Mouse (Mus musculus): ENCODE measurements around the gene Zbtb38. TPM values are rescaled to one million over a fixed set of nuclear protein-coding genes. Genes with fewer than 3 reads are reported as not detected.
A peak's percentile ranks its signal among the peaks of the same experiment; 100 is the strongest.

Zbtb38 gene
- polyA plus RNA-seq, 1 experiment from 2014 or later, result 15.3 TPM

GRCm38 (mm10) chr9:96732644-96733424 is 19.8 kb downstream of the Zbtb38 start:
- 49% methylated on average over 17 of the region's 17 CpGs for WGBS
- no peak overlapping the region for H3K4me3 ChIP-seq (ENCODE audit: low read depth, low read length)
- H3K36me3 ChIP-seq (ENCODE audit: control insufficient read depth, insufficient read depth, low read length), result no peaks in the 10 kb centered on the region
- H3K9me3 ChIP-seq (ENCODE audit: control insufficient read depth, low read length), result no peaks in the 10 kb centered on the region
- H3K27me3 ChIP-seq (ENCODE audit: control insufficient read depth, insufficient read depth, low read length), result no peaks in the 10 kb centered on the region
- no peak for TF ChIP-seq EP300 (optimal IDR thresholded peaks at IDR 0.05)
- no peak for TF ChIP-seq CTCF (IDR thresholded peaks at IDR 0.05; ENCODE audit: low read depth)
- H3K9ac ChIP-seq (ENCODE audit: low read length), result 0 out of 2 replicates have a peak overlapping the region, but pooled peaks have one; percentile 31
- peaks cover 3% of the 10 kb centered on the region for H3K4me1 ChIP-seq (replicated peaks; ENCODE audit: control insufficient read depth, insufficient read depth)
- no peak for DNase-seq (ENCODE audit: low spot score)
- H3K4me2 ChIP-seq (replicated peaks; ENCODE audit: low read depth), result peak overlapping the region; percentile 20; the same call in 1 of the 2 replicates
- H3K27ac ChIP-seq (replicated peaks), result no peak overlapping the region
- ATAC-seq (ENCODE audit: low FRiP score, low TSS enrichment), result no peak

GRCm38 (mm10) chr9:96731961-96732511 is 20.6 kb downstream of the Zbtb38 start:
- ATAC-seq (ENCODE audit: low FRiP score, low TSS enrichment) (no peak), DNase-seq (ENCODE audit: low spot score) (no peak)
- 0 out of 2 replicates have a peak overlapping the region, but pooled peaks have one; percentile 5 for H3K4me2 ChIP-seq (replicated peaks; ENCODE audit: low read depth)
- WGBS, result 46% methylated on average over 14 of the region's 14 CpGs
- H3K36me3 ChIP-seq (ENCODE audit: control insufficient read depth, insufficient read depth, low read length), result no peaks in the 10 kb centered on the region
- no peaks in the 10 kb centered on the region for H3K9me3 ChIP-seq (ENCODE audit: control insufficient read depth, low read length)
- TF ChIP-seq CTCF (IDR thresholded peaks at IDR 0.05; ENCODE audit: low read depth) (no peak), EP300 (optimal IDR thresholded peaks at IDR 0.05) (no peak)
- H3K27me3 ChIP-seq (ENCODE audit: control insufficient read depth, insufficient read depth, low read length), result no peaks in the 10 kb centered on the region
- peaks cover 6% of the 10 kb centered on the region for H3K4me1 ChIP-seq (replicated peaks; ENCODE audit: control insufficient read depth, insufficient read depth)
- 0 out of 2 replicates have a peak overlapping the region, but pooled peaks have one; percentile 24 for H3K27ac ChIP-seq (replicated peaks)
- H3K9ac ChIP-seq (ENCODE audit: low read length), result no peak overlapping the region
- H3K4me3 ChIP-seq (ENCODE audit: low read depth, low read length), result no peak overlapping the region

- Histone ChIP-seq H3K4me3 (ENCODE audit: low read depth, low read length) (no peak overlapping the region), H3K36me3 (ENCODE audit: control insufficient read depth, insufficient read depth, low read length) (no peaks in the 10 kb centered on the region), H3K9me3 (ENCODE audit: control insufficient read depth, low read length) (no peaks in the 10 kb centered on the region), H3K9ac (ENCODE audit: low read length) (no peak overlapping the region), H3K27ac (replicated peaks) (no peak overlapping the region), H3K4me2 (replicated peaks; ENCODE audit: low read depth) (no peak overlapping the region), H3K27me3 (ENCODE audit: control insufficient read depth, insufficient read depth, low read length) (no peaks in the 10 kb centered on the region), H3K4me1 (replicated peaks; ENCODE audit: control insufficient read depth, insufficient read depth) (peaks cover 6% of the 10 kb centered on the region)
- no peak for TF ChIP-seq CTCF (IDR thresholded peaks at IDR 0.05; ENCODE audit: low read depth)
- TF ChIP-seq EP300 (optimal IDR thresholded peaks at IDR 0.05), result no peak
- WGBS, result 83% methylated on average over 19 of the region's 19 CpGs
- no peak for DNase-seq (ENCODE audit: low spot score)
- no peak for ATAC-seq (ENCODE audit: low FRiP score, low TSS enrichment)
Measured at GRCm38 (mm10) chr9:96731039-96731895, 21.4 kb downstream of the Zbtb38 start.

DNA sequence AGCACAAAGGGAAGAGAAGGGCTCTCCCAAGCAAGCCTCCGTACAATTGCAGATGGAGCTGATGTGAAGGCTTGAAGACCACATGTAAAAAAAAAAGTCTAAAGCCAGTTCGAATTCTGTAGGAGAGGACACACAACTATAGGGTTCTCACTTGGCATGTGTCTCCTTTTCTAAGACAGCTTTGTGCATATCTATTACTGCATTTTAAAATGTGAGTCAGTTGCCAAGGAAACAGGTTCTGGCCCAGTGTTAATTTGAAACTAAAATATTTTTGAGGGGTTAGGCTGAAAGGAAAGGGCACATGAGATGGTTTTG is 22.4 kb downstream of the Zbtb38 start:
- Histone ChIP-seq H3K4me3 (ENCODE audit: low read depth, low read length) (no peak overlapping the region), H3K4me1 (replicated peaks; ENCODE audit: control insufficient read depth, insufficient read depth) (peaks cover 6% of the 10 kb centered on the region), H3K27me3 (ENCODE audit: control insufficient read depth, insufficient read depth, low read length) (no peaks in the 10 kb centered on the region), H3K4me2 (replicated peaks; ENCODE audit: low read depth) (no peak overlapping the region), H3K9ac (ENCODE audit: low read length) (no peak overlapping the region), H3K36me3 (ENCODE audit: control insufficient read depth, insufficient read depth, low read length) (no peaks in the 10 kb centered on the region), H3K9me3 (ENCODE audit: control insufficient read depth, low read length) (no peaks in the 10 kb centered on the region), H3K27ac (replicated peaks) (no peak overlapping the region)
- WGBS, result 79% methylated on average over 2 of the region's 2 CpGs
- TF ChIP-seq CTCF (IDR thresholded peaks at IDR 0.05; ENCODE audit: low read depth) (no peak), EP300 (optimal IDR thresholded peaks at IDR 0.05) (no peak)
- DNase-seq (ENCODE audit: low spot score) (no peak), ATAC-seq (ENCODE audit: low FRiP score, low TSS enrichment) (no peak)

DNA sequence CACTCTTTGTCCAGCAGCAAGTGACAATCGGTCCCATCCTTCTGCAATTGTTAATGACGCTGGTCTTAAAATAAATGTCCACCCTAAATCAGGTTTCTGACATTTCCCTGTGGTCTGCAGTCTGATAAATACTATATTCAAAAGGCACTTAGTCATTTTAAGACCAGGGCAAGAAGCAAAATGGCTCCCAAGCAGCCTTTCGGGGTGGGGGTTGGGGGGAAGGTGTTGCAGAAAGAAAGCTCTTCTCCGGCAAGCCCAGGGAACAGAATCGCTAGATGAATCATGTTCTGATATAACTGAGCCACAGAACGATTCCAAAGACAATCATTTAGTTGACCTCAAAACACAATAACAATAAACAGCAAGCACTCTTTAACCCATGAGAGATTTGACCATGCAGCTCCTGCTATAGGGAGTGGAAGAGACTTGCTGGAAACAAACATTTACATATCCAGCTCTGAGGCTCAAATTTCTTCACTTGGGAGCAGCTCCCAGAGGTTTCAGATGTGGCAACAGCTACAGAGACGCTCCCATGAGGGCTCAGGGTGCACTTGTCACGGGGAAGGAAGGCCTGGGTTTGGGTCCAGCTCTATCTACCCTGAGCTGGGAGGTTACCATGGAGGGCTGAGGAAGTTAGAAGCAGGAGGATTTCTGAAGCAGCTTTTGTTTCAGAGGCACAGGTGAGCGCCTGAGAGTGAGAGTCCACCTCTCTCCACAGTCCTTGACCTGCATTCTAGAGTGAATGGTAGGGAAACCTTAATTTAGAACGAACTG is 22.9 kb downstream of the Zbtb38 start:
- no peak overlapping the region for H3K4me3 ChIP-seq (ENCODE audit: low read depth, low read length)
- H3K36me3 ChIP-seq (ENCODE audit: control insufficient read depth, insufficient read depth, low read length), result no peaks in the 10 kb centered on the region
- WGBS, result 66% methylated on average over 10 of the region's 10 CpGs
- H3K4me1 ChIP-seq (replicated peaks; ENCODE audit: control insufficient read depth, insufficient read depth), result peaks cover 6% of the 10 kb centered on the region
- no peaks in the 10 kb centered on the region for H3K9me3 ChIP-seq (ENCODE audit: control insufficient read depth, low read length)
- no peaks in the 10 kb centered on the region for H3K27me3 ChIP-seq (ENCODE audit: control insufficient read depth, insufficient read depth, low read length)
- H3K4me2 ChIP-seq (replicated peaks; ENCODE audit: low read depth), result no peak overlapping the region
- DNase-seq (ENCODE audit: low spot score) (no peak), ATAC-seq (ENCODE audit: low FRiP score, low TSS enrichment) (no peak)
- H3K27ac ChIP-seq (replicated peaks), result no peak overlapping the region
- no peak overlapping the region for H3K9ac ChIP-seq (ENCODE audit: low read length)
- TF ChIP-seq CTCF (IDR thresholded peaks at IDR 0.05; ENCODE audit: low read depth) (no peak), EP300 (optimal IDR thresholded peaks at IDR 0.05) (no peak)

Measured in stomach, postnatal 0 days (tissue).